Mouse (Mus musculus): ENCODE measurements at regions not wholly inside any gene's neighbourhood (a gene's known extent, or its start where the extent isn't known, plus 50 kb on each side); places are given as distances from the start of the nearest gene placed in this dataset. TPM values are rescaled to one million over a fixed set of nuclear protein-coding genes. Genes with fewer than 3 reads are reported as not detected.

GRCm38 (mm10) chr4:93437386-93438130 lies 102.2 kb upstream of the Tusc1 start:
- Histone ChIP-seq H3K4me1 (ENCODE audit: control insufficient read depth, insufficient read depth, low read length) (no peaks in the 10 kb centered on the region; the same call in 1 of the 2 replicates), H3K9me3 (ENCODE audit: control insufficient read depth, low read length) (no peaks in the 10 kb centered on the region), H3K36me3 (ENCODE audit: control insufficient read depth, insufficient read depth, low read length) (no peaks in the 10 kb centered on the region), H3K9ac (ENCODE audit: low read depth, low read length) (no peak overlapping the region), H3K4me3 (ENCODE audit: low read length) (no peak overlapping the region), H3K27me3 (replicated peaks; ENCODE audit: control insufficient read depth, insufficient read depth, low read length) (no peaks in the 10 kb centered on the region), H3K27ac (ENCODE audit: low read length) (no peak overlapping the region), H3K4me2 (ENCODE audit: low read depth, low read length) (no peak overlapping the region)
- WGBS = 37% methylated on average over 3 of the region's 3 CpGs
- ATAC-seq = no peak

GRCm38 (mm10) chr4:93412695-93413094 lies 77.4 kb upstream of the Tusc1 start:
- Histone ChIP-seq H3K27ac (ENCODE audit: low read length) (no peak overlapping the region), H3K27me3 (replicated peaks; ENCODE audit: control insufficient read depth, insufficient read depth, low read length) (no peaks in the 10 kb centered on the region)
- ATAC-seq = no peak

GRCm38 (mm10) chr4:93406876-93407275 lies 71.6 kb upstream of the Tusc1 start:
- no peaks in the 10 kb centered on the region for H3K36me3 ChIP-seq (ENCODE audit: control insufficient read depth, insufficient read depth, low read length)
- no peak overlapping the region for H3K9ac ChIP-seq (ENCODE audit: low read depth, low read length)
- ATAC-seq = no peak
- no peak overlapping the region for H3K27ac ChIP-seq (ENCODE audit: low read length)
- 46% methylated on average over 2 of the region's 2 CpGs for WGBS
- no peaks in the 10 kb centered on the region for H3K9me3 ChIP-seq (ENCODE audit: control insufficient read depth, low read length)
- no peak overlapping the region for H3K4me3 ChIP-seq (ENCODE audit: low read length)
- H3K27me3 ChIP-seq (replicated peaks; ENCODE audit: control insufficient read depth, insufficient read depth, low read length) = no peaks in the 10 kb centered on the region
- H3K4me1 ChIP-seq (ENCODE audit: control insufficient read depth, insufficient read depth, low read length) = no peaks in the 10 kb centered on the region
- H3K4me2 ChIP-seq (ENCODE audit: low read depth, low read length) = no peak overlapping the region

More at GRCm38 (mm10) chr4:93412695-93413094, 77.4 kb upstream of the Tusc1 start:
- H3K9ac ChIP-seq (ENCODE audit: low read depth, low read length) = no peak overlapping the region
- H3K36me3 ChIP-seq (ENCODE audit: control insufficient read depth, insufficient read depth, low read length) = no peaks in the 10 kb centered on the region
- H3K4me3 ChIP-seq (ENCODE audit: low read length) = no peak overlapping the region
- no peaks in the 10 kb centered on the region for H3K4me1 ChIP-seq (ENCODE audit: control insufficient read depth, insufficient read depth, low read length)
- no peaks in the 10 kb centered on the region for H3K9me3 ChIP-seq (ENCODE audit: control insufficient read depth, low read length)
- no peak overlapping the region for H3K4me2 ChIP-seq (ENCODE audit: low read depth, low read length)

GRCm38 (mm10) chr4:93400579-93400978 lies 65.3 kb upstream of the Tusc1 start:
- Histone ChIP-seq H3K9me3 (ENCODE audit: control insufficient read depth, low read length) (no peaks in the 10 kb centered on the region), H3K4me2 (ENCODE audit: low read depth, low read length) (no peak overlapping the region), H3K4me3 (ENCODE audit: low read length) (no peak overlapping the region), H3K9ac (ENCODE audit: low read depth, low read length) (no peak overlapping the region), H3K27ac (ENCODE audit: low read length) (no peak overlapping the region), H3K27me3 (replicated peaks; ENCODE audit: control insufficient read depth, insufficient read depth, low read length) (no peaks in the 10 kb centered on the region), H3K36me3 (ENCODE audit: control insufficient read depth, insufficient read depth, low read length) (no peaks in the 10 kb centered on the region), H3K4me1 (ENCODE audit: control insufficient read depth, insufficient read depth, low read length) (no peaks in the 10 kb centered on the region)
- no peak for ATAC-seq

Small RNA genes lying in the stretch of these regions (microRNA-seq; reads per million reads assigned to microRNA genes)
- not detected for gene Gm22619
